Mouse (Mus musculus) left cerebral cortex, adult 18-20 months (tissue): ENCODE measurements at regions not wholly inside any gene's neighbourhood (a gene's known extent, or its start where the extent isn't known, plus 50 kb on each side); places are given as distances from the start of the nearest gene placed in this dataset.
"Not testable (repeated sequence)": the region's sequence is repeated elsewhere in the genome, so short reads cannot be mapped to it uniquely, and the experiment has no call there.

Experiments
- DNase-seq, 2 experiments: peaks; one replicate each; pipeline ENCODE4 v3.0.0; 2021 to 2022; ENCODE audit warnings: low spot score in 2 of 2, mixed read lengths in 1 of 2

- DNase-seq, result not testable (repeated sequence)
Measured at GRCm38 (mm10) chr4:8462414-8462813, 223.6 kb upstream of the Car8 start.

- DNase-seq, result peak in 1 of 2 experiments; percentile 8
Measured at GRCm38 (mm10) chr4:8454346-8454745, 215.5 kb upstream of the Car8 start.

- DNase-seq, result peak; percentile 41 to 70
Measured at GRCm38 (mm10) chr4:8432393-8432792, 193.6 kb upstream of the Car8 start.

GRCm38 (mm10) chr4:8431032-8431332 lies 192.1 kb upstream of the Car8 start:
- no peak for DNase-seq

- no peak for DNase-seq
Measured at GRCm38 (mm10) chr4:8430269-8431031, 191.6 kb upstream of the Car8 start.

GRCm38 (mm10) chr4:8429771-8430170 lies 190.9 kb upstream of the Car8 start:
- no peak for DNase-seq

DNA sequence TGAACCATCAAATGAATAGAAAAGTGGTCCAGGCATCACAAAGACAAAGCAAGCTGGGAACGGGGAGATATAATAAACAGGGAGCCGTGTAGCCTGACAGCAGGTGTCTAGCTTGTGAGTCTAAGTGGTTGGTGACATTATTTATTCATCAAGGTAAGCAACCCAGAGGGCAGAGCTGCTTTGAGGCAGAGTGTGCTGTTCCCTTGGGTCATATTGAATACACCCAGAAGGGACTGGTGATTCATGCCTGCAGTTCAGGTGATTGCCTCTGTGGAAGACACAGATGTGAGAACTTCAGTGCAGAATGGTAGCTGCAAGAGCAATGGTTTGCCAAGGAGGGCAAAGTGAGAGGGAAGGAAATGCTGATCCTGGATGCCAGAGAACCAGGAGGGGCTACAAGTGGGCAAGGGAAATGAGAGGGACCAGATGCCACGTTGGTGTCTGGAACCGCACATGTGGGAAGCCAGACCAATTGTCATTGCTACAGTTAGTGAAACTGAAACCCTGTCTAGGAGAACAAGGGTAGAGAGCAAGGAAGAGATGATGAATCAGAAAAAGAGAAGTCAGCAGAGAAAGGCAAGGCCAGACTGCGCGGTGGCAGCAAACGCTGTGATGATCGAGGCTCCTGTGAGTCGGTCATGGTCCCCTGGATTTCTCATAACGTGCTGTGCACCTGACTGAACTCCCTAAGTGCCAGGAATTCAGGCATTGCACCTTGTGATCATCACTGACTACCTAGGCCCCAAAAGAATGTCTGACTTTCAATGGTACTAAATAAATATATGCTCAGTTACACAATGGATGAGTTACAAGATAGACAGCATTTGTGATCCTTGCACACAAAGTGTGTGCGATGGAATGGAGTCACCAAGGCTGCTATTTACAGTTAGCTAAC lies 190.0 kb upstream of the Car8 start:
- no peak for DNase-seq

GRCm38 (mm10) chr4:8427812-8428211 lies 189.0 kb upstream of the Car8 start:
- DNase-seq, result no peak

DNA sequence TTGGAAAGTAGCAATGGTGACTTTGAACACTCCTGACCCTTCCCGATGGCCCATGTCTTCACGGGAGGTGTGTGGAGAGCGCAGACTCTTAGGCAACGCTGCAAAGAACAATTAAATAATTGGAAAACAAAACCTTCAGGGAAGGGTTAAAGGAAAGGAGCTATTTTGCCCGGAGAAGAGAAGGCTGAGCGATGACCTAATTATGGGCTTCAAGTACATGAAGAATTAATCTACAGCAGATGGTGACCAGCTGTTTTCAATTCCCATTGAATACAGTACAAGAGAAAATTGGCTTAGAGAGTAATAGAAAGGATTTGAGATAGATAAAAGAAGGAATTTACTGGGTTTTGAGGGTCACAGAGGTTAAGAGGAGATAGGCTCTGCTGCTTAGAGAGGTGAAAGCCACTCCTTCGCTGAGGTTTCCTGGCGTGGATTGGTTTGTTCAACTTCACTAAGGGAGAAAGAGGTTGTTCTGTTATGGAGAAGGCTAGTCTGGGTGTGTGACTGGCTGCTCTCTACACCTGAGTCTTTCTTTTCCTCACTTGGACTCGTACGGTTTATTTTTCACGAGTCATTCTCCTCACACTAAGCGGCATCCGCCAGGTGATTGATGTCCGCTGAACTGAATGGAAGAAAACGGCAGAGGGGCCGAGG lies 184.7 kb upstream of the Car8 start:
- DNase-seq, result no peak

GRCm38 (mm10) chr4:8421285-8421684 lies 182.4 kb upstream of the Car8 start:
- DNase-seq, result no peak

DNA sequence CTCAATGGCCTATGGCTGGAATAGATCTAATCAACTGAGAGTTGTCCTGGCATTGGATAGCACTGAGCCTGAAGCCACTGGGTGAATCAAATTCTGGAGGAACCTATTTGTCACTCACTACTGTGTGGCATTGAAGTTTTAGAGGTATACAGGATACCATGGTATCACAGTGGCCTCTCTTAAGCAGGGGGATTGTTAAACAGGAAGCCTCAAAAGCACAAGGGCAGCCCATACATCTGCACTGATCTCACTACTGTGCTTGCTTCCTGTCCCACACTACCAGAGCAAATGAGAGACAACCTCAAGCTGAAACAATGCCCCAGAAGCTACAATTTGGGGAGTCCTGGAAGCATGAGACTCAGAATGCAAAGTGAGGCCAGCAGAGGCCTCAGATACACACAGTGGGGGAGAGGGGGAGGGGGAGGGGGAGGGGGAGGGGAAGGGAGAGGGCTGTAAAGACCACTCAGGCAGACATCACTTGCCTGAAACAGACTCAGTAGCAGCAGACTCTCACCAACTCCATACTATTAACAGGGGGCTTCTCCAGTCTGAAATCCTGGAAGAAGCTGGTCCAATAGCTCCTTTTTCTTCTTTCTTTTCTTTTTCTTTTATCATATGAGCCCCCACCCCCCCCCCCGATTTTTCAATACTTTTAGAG lies 179.7 kb upstream of the Car8 start:
- no peak for DNase-seq

DNA sequence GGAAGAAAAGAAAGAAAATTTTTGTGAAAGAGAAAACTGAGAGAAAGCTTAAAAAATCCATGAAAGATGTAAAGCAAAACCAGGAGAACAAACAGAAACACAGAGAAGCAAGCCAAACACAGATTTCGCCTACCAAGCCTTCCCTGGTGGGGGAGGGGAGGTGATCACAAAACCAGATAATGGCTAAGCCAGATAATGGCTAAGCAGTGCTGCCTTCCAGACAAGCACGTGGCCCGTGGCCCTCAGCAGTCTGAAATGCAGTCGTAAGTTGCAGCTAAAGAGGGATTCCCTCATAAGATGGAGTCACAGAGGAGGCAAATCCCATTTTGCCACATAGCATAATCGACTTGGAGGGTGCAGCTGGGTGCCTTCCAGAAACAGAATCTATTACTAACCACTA lies 179.0 kb upstream of the Car8 start:
- no peak for DNase-seq

DNA sequence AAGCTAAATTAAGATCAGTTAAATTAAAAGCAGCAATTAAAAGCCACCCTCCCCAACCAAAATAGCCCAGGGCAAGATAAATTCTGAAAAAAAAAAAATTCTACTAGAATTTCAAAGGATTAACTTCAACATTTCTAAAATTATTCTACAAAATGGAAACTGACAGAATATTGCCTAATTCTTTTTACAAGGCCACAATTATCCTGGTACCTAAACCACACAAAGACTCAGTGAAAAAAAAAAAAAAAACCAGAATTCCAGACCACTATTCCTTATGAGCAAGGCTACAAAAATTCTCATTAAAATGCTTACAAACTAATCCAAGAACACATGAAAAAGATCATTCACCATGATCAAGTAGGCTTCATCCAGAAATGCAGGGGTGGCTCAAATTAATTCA lies 174.5 kb upstream of the Car8 start:
- no peak for DNase-seq

GRCm38 (mm10) chr4:8400069-8400468 lies 161.2 kb upstream of the Car8 start:
- no peak for DNase-seq

- no peak for DNase-seq
Measured at GRCm38 (mm10) chr4:8399430-8399829, 160.6 kb upstream of the Car8 start.

- DNase-seq, result no peak
Measured at GRCm38 (mm10) chr4:8398969-8399368, 160.1 kb upstream of the Car8 start.

- no peak for DNase-seq
Measured at GRCm38 (mm10) chr4:8383162-8383561, 144.3 kb upstream of the Car8 start.

DNA sequence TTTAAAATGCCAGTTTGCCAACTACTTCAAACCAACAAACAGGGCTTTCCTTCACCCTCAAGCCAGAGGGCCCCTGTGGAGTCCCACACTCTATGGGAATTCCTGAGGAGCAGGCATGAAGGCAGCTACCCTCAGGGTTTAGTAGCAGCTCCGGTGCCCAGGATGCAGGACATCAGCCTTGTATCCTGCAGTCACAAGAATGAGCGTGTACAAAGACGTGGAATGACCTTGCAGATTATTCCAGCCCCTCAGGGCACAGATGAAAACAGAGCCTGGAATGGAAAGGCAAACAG lies 143.2 kb upstream of the Car8 start:
- DNase-seq, result no peak

GRCm38 (mm10) chr4:8381408-8382124 lies 142.7 kb upstream of the Car8 start:
- DNase-seq, result no peak

DNA sequence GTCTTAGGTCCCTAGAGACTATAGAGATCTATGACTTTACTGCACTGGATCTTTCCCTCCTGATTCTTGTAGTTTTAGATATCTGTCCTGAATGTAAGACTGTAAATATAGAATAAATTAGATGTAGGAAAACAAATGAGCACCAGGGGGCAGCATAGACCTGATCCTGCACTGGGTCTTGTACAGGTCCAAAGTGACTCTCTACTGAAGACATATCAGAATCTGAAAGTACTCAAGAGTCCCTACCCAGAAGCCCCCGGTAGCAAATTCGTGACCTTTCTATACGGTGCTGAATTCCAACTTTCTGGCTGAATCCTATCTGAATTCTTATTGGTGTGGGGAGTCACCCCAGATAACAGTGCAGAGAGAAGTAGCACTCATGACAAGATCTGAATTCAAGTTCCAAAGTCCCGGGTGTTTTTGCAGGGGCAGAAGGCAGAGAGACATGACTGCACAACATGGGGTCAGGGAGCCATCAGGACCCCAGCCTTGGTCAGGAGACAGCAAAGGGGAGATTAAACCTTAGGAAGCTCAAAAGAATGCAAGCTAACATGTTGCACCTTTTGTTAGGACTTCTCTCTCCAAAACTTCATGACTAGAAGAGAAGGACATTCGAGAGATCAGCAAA lies 142.0 kb upstream of the Car8 start:
- peak in 1 of 2 experiments; percentile 72 for DNase-seq
